Mouse (Mus musculus) lung, embryonic 14.5 days (tissue): ENCODE data around the gene Syt17. TPM values are rescaled to one million over a fixed set of nuclear protein-coding genes. Genes with fewer than 3 reads are reported as not detected.

ENCODE experiments used
- ATAC-seq: fragments of 200-750 bp; cut with Nextera tagmentation; 2 replicates; pipeline ENCODE4 v1.8.0; 2017; ENCODE audit warnings: mild to moderate bottlenecking, moderate TSS enrichment, moderate library complexity; ENCODE audit not compliant: insufficient read depth
- DNase-seq: peaks from one replicate; pipeline ENCODE4 v3.0.0-alpha.2; 2015
- H3K27ac ChIP-seq: fragments of 300-500 bp; sonication (generic); 2 replicates; pipeline ENCODE4 v1.5.1; 2014; ENCODE audit warnings: low read depth, mild to moderate bottlenecking, moderate library complexity
- H3K27me3 ChIP-seq: fragments of 300-500 bp; sonication (generic); 2 replicates; pipeline ENCODE4 v1.6.1; 2014; ENCODE audit warnings: low read length, control low read depth; ENCODE audit not compliant: insufficient read depth
- H3K36me3 ChIP-seq: fragments of 300-500 bp; sonication (generic); 2 replicates; pipeline ENCODE4 v1.6.1; 2014; ENCODE audit warnings: control low read depth; ENCODE audit not compliant: insufficient read depth
- H3K4me1 ChIP-seq: fragments of 300-500 bp; sonication (generic); 2 replicates; pipeline ENCODE4 v1.6.1; 2014; ENCODE audit warnings: antibody characterized with exemption, control low read depth; ENCODE audit not compliant: insufficient read depth
- H3K4me2 ChIP-seq: fragments of 300-500 bp; sonication (generic); 2 replicates; pipeline ENCODE4 v1.6.1; 2014; ENCODE audit warnings: mild to moderate bottlenecking
- H3K4me3 ChIP-seq: fragments of 300-500 bp; sonication (generic); 2 replicates; pipeline ENCODE4 v1.5.1; 2014; ENCODE audit warnings: low read depth, low read length
- H3K9ac ChIP-seq: fragments of 300-500 bp; sonication (generic); 2 replicates; pipeline ENCODE4 v1.6.1; 2014
- H3K9me3 ChIP-seq: fragments of 300-500 bp; sonication (generic); 2 replicates; pipeline ENCODE4 v1.6.1; 2016; ENCODE audit warnings: low read depth, low read length, control low read depth
- CTCF ChIP-seq: IDR thresholded peaks from 2 replicates; pipeline ENCODE4 v1.5.1; 2016; ENCODE audit warnings: antibody characterized with exemption, low read depth
- WGBS: fragments of 180-500 bp; shearing (Covaris S2); extraction: QIAGEN DNeasy Blood & Tissue Kit; methylation state at CpG from one replicate; pipeline ENCODE4 v1.1.7; 2014; 5-methylcytosine and 5-hydroxymethylcytosine counted together
- polyA plus RNA-seq: library from polyadenylated mRNA; unstranded; fragments of >200 nt; fragmentation: Nextera tagmentation; extraction: Ambion mirVana; gene quantifications from 2 replicates; pipeline ENCODE4 v1.2.1, GENCODE M21; 2014

Syt17 gene
- polyA plus RNA-seq, 1 experiment from 2014 or later: 2.2 TPM

DNA sequence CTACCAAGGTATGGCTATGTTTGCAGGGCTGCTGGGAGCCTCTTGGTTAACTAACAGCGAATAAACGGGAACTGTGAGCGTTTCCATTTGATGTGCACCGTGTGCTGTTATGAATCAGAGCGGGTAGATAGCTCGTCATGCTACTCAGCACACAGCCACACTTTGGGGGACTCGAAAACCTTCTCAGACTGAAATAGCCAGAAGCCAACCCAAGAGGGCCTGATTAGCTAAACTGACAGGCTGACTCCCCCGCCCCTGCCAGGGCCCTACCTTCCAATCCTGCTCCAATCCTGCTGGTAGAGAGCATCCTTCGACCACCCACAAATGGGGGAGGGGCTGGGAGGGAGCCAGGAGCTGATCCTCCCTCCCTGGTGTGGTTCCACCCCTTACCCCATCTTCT is 4.7 kb downstream of the Syt17 start:
- H3K4me3 ChIP-seq: no peak overlapping the region
- H3K9me3 ChIP-seq: no peaks in the 10 kb centered on the region
- 8% methylated on average over 9 of the region's 9 CpGs for WGBS
- DNase-seq (no peak), ATAC-seq (no peak)
- H3K27ac ChIP-seq: no peak overlapping the region
- no peak for TF ChIP-seq CTCF
- peaks cover 15% of the 10 kb centered on the region for H3K27me3 ChIP-seq
- peak overlapping the region; percentile 37; the same call in 1 of the 2 replicates for H3K4me2 ChIP-seq
- no peak overlapping the region for H3K9ac ChIP-seq
- peaks cover 8% of the 10 kb centered on the region; the same call in 1 of the 2 replicates for H3K4me1 ChIP-seq
- H3K36me3 ChIP-seq: no peaks in the 10 kb centered on the region

DNA sequence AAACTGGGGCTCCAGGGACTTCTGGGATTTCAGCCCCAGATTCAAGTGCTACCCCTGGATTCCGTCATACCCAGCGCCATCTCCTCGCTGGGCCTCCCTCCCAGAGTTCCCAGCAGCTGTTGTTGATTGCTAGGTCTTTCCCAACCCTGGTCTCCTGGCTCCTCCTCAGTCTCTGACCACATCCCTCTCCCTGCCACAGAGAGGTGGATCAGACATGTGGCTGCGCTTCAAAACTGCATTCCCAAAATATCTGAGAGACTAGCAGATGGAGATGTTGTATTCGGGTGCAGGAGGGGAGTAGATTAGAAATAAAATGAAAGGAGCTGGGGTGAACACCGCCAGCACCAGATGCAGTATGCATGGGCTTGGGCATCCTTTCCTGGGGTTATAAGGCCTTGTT is 6.5 kb downstream of the Syt17 start:
- no peak overlapping the region for H3K4me3 ChIP-seq
- TF ChIP-seq CTCF: no peak
- no peak overlapping the region for H3K27ac ChIP-seq
- H3K9ac ChIP-seq: no peak overlapping the region
- DNase-seq (no peak), ATAC-seq (no peak)
- WGBS: 74% methylated on average over 6 of the region's 6 CpGs
- no peak overlapping the region for H3K4me2 ChIP-seq
- peaks cover 5% of the 10 kb centered on the region; the same call in 1 of the 2 replicates for H3K27me3 ChIP-seq
- peaks cover 3% of the 10 kb centered on the region; the same call in 1 of the 2 replicates for H3K4me1 ChIP-seq
- no peaks in the 10 kb centered on the region for H3K9me3 ChIP-seq
- H3K36me3 ChIP-seq: no peaks in the 10 kb centered on the region

DNA sequence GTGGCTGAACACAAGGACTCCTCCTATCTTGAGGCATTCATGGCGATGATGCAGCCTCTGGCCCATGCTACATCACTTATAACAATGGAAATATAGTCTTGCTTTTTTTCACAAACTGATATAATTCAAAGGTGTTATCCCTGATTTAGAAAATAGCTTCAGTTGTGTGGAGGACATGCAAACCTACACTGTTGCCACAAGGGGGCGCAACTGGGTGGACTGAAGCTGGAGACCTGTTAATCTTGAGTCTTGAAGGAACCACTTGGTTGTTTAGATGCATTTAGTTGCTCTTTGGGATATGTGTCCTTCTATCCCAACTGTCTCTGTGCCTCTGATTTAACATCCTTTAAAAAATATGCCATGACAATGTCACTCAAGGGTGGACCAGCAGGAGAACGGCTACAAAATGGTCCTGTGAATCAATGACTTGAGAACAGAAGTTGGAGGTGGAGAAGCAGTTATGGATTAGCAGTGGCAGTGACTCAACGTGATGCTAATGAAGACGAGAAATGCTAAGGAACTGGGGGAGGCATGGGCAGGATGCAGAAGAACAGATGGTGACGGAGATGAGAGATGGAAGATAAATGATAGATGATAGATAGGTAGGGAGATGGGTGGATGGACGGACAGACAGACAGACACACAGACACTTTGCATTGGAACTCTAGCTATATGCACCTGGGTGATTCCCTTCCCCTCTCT is 10.8 kb downstream of the Syt17 start:
- no peak overlapping the region for H3K4me2 ChIP-seq
- ATAC-seq: no peak
- no peak overlapping the region for H3K4me3 ChIP-seq
- no peak overlapping the region for H3K27ac ChIP-seq
- H3K27me3 ChIP-seq: no peaks in the 10 kb centered on the region
- no peaks in the 10 kb centered on the region for H3K36me3 ChIP-seq
- no peaks in the 10 kb centered on the region for H3K4me1 ChIP-seq
- H3K9me3 ChIP-seq: no peaks in the 10 kb centered on the region
- peak; percentile 61 for DNase-seq
- peak; percentile 81 for TF ChIP-seq CTCF
- H3K9ac ChIP-seq: no peak overlapping the region
- WGBS: 52% methylated on average over 7 of the region's 7 CpGs

DNA sequence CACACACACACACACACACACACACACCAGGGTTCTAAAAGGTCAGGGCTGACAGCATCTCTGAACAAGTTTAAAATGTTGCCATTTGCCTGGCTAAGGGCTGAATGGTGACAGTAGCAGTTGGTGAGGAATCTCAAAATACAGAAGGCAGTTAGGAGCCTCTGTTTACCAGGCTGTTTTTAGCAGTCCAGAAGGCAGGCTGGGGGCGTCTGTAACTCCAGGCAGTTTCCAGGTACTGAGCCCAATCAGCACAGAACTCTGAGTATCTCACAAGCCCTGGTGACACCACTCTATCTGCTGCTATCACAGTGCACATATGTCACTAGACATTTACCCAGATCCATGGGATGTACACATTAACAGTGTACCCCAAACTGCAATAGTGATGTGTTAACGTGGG is 19.1 kb downstream of the Syt17 start:
- H3K36me3 ChIP-seq: no peaks in the 10 kb centered on the region
- DNase-seq (no peak), ATAC-seq (no peak)
- TF ChIP-seq CTCF: no peak
- no peaks in the 10 kb centered on the region for H3K9me3 ChIP-seq
- H3K27ac ChIP-seq: no peak overlapping the region
- 65% methylated on average over 2 of the region's 2 CpGs for whole genome bisulfite sequencing
- H3K9ac ChIP-seq: no peak overlapping the region
- no peak overlapping the region for H3K4me3 ChIP-seq
- H3K4me2 ChIP-seq: no peak overlapping the region
- H3K4me1 ChIP-seq: no peaks in the 10 kb centered on the region
- H3K27me3 ChIP-seq: no peaks in the 10 kb centered on the region

DNA sequence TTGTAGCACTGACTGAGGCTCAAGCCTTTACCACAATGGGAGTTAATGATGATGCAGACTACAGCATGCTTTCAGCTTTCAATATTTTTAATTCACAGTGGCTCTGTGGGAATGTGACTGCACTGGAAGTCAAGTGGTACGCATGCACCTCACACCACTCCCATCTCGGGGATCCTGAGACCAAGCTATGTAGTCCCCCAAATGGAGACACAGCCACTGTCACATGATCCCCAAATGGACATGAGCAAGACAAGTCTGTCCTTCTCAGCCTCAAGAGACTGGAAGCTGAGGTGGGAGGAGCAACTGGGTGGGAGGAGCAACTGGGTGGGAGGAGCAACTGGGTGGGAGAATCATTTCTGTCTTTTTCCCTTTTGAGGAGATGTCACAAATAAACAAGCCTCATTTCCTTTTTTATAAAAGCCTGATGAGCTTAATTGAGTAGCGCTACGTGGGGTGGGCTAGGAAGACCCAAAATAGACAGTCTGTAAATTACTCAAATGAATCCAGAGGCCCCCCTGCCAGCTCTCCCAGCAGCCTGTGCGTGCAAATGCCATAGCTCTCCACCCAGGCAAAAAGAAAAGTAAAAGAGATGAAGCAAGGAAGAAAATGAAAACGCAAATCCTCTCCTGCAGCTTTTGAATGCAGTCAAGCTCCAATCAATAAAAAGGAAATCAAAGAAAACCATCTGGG is 28.4 kb downstream of the Syt17 start:
- no peaks in the 10 kb centered on the region for H3K36me3 ChIP-seq
- no peak for TF ChIP-seq CTCF
- no peak overlapping the region for H3K9ac ChIP-seq
- WGBS: 61% methylated on average over 6 of the region's 6 CpGs
- no peak overlapping the region for H3K27ac ChIP-seq
- H3K27me3 ChIP-seq: no peaks in the 10 kb centered on the region
- H3K4me3 ChIP-seq: no peak overlapping the region
- H3K4me1 ChIP-seq: no peaks in the 10 kb centered on the region
- no peak overlapping the region for H3K4me2 ChIP-seq
- DNase-seq: no peak
- no peaks in the 10 kb centered on the region for H3K9me3 ChIP-seq
- no peak for ATAC-seq

DNA sequence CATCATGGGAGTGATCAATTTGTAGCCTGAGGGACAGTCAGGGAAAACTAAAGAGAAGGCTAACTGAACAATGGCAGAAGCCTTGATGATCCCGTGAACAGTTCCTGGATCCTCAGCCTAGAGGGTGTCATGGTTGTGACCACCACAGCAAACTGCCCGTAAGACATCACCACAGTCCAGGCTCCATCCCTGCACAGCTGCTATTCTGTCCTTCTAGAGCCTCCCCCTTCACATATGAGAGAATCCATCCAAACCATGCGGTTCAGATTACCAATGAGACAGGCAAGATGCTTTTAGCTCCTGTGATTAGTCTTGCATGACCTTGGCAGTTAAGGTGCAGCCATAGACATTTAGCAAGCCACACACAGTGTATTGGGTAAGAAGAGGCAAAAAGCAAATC is 33.8 kb downstream of the Syt17 start:
- no peak for ATAC-seq
- H3K36me3 ChIP-seq: no peaks in the 10 kb centered on the region
- no peak for TF ChIP-seq CTCF
- H3K27me3 ChIP-seq: no peaks in the 10 kb centered on the region
- H3K4me3 ChIP-seq: no peak overlapping the region
- no peak overlapping the region for H3K4me2 ChIP-seq
- no peaks in the 10 kb centered on the region for H3K4me1 ChIP-seq
- 75% methylated on average over 3 of the region's 3 CpGs for WGBS
- H3K9ac ChIP-seq: no peak overlapping the region
- no peaks in the 10 kb centered on the region for H3K9me3 ChIP-seq
- DNase-seq: no peak
- no peak overlapping the region for H3K27ac ChIP-seq

DNA sequence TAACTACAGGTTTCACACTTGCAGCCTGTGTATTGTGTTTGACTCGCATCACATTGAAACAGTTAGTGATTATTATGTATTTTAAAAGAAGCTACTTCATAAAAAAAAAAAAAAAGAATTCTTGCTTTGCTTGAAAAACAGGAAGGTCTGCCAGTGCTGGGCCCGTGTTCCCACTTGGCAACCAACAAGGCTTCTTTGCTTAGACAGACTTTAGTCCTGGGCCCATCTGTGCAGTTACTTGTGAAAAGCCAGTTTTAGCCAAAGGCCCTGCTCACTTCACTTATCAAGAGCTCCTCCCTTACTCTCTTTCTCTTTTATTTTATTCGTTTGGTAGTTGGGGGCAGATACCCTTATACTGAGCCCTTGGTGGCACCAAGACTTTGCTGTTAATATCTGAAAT is 36.1 kb downstream of the Syt17 start:
- DNase-seq: no peak
- Histone ChIP-seq H3K27me3 (no peaks in the 10 kb centered on the region), H3K4me3 (no peak overlapping the region), H3K4me2 (no peak overlapping the region), H3K9me3 (no peaks in the 10 kb centered on the region), H3K4me1 (no peaks in the 10 kb centered on the region), H3K36me3 (no peaks in the 10 kb centered on the region), H3K9ac (no peak overlapping the region), H3K27ac (no peak overlapping the region)
- WGBS: 74% methylated on average over 3 of the region's 3 CpGs
- ATAC-seq: no peak
- TF ChIP-seq CTCF: no peak
